Mouse (Mus musculus): ENCODE results near the gene Ranbp10. TPM values are rescaled to one million over a fixed set of nuclear protein-coding genes. Genes with fewer than 3 reads are reported as not detected.

The Ranbp10 gene
- total and polyA plus RNA-seq, 2 experiments from 2014 or later = 4.5 to 13.6 TPM

- no peak for DNase-seq
- WGBS = 94% methylated on average over 5 of the region's 5 CpGs
- Histone ChIP-seq H3K36me3 (ENCODE audit: insufficient read depth) (no peaks in the 10 kb centered on the region), H3K4me2 (ENCODE audit: low read depth) (no peak overlapping the region), H3K4me1 (ENCODE audit: insufficient read depth) (no peaks in the 10 kb centered on the region), H3K27ac (ENCODE audit: low read depth, low read length) (no peak overlapping the region), H3K27me3 (ENCODE audit: insufficient read depth, low read length) (no peaks in the 10 kb centered on the region), H3K4me3 (ENCODE audit: low read depth, low read length) (no peak overlapping the region), H3K9me3 (ENCODE audit: low read length) (no peaks in the 10 kb centered on the region), H3K9ac (no peak overlapping the region)
- ATAC-seq = no peak
- TF ChIP-seq CTCF (IDR thresholded peaks at IDR 0.05; ENCODE audit: low read depth) = no peak
These were observed 14.6 kb downstream of the Ranbp10 start for GRCm38 (mm10) chr8:105812511-105812910.

GRCm38 (mm10) chr8:105811543-105811942 lies 15.6 kb downstream of the Ranbp10 start:
- no peak for DNase-seq
- Histone ChIP-seq H3K27me3 (ENCODE audit: insufficient read depth, low read length) (no peaks in the 10 kb centered on the region), H3K4me3 (ENCODE audit: low read depth, low read length) (no peak overlapping the region), H3K36me3 (ENCODE audit: insufficient read depth) (no peaks in the 10 kb centered on the region), H3K9me3 (ENCODE audit: low read length) (no peaks in the 10 kb centered on the region), H3K9ac (no peak overlapping the region), H3K27ac (ENCODE audit: low read depth, low read length) (no peak overlapping the region), H3K4me1 (ENCODE audit: insufficient read depth) (no peaks in the 10 kb centered on the region), H3K4me2 (ENCODE audit: low read depth) (no peak overlapping the region)
- 75% methylated on average over 3 of the region's 3 CpGs for WGBS
- no peak for ATAC-seq
- TF ChIP-seq CTCF (IDR thresholded peaks at IDR 0.05; ENCODE audit: low read depth) = no peak

DNA sequence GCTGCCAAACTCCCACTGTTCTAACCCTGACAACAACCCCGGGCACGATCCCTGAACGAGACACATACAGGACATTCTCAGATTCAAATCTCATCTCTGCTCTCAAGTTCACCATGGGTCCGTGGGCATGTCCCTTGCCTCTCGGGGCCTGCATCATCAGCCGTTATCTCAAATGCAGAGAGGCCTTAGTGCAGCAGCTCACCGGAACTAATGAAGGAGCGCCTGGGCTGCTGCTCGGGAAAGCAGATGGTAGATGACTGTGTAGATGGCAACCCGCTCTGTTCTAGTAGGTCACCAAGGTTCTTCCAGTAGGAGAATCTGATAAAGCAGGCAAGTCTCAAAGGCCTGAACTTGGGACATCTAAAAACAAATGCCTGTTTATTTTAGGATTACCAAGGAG lies 16.1 kb downstream of the Ranbp10 start:
- Histone ChIP-seq H3K9ac (no peak overlapping the region), H3K4me2 (ENCODE audit: low read depth) (no peak overlapping the region), H3K27ac (ENCODE audit: low read depth, low read length) (no peak overlapping the region), H3K27me3 (ENCODE audit: insufficient read depth, low read length) (no peaks in the 10 kb centered on the region), H3K36me3 (ENCODE audit: insufficient read depth) (no peaks in the 10 kb centered on the region), H3K9me3 (ENCODE audit: low read length) (no peaks in the 10 kb centered on the region), H3K4me3 (ENCODE audit: low read depth, low read length) (no peak overlapping the region), H3K4me1 (ENCODE audit: insufficient read depth) (no peaks in the 10 kb centered on the region)
- WGBS = 91% methylated on average over 10 of the region's 10 CpGs
- no peak for DNase-seq
- no peak for ATAC-seq
- no peak for TF ChIP-seq CTCF (IDR thresholded peaks at IDR 0.05; ENCODE audit: low read depth)

GRCm38 (mm10) chr8:105810245-105810786 lies 16.8 kb downstream of the Ranbp10 start:
- Histone ChIP-seq H3K9ac (no peak overlapping the region), H3K36me3 (ENCODE audit: insufficient read depth) (no peaks in the 10 kb centered on the region), H3K9me3 (ENCODE audit: low read length) (no peaks in the 10 kb centered on the region), H3K27me3 (ENCODE audit: insufficient read depth, low read length) (no peaks in the 10 kb centered on the region), H3K27ac (ENCODE audit: low read depth, low read length) (no peak overlapping the region), H3K4me2 (ENCODE audit: low read depth) (no peak overlapping the region), H3K4me3 (ENCODE audit: low read depth, low read length) (no peak overlapping the region), H3K4me1 (ENCODE audit: insufficient read depth) (no peaks in the 10 kb centered on the region)
- 92% methylated on average over 6 of the region's 6 CpGs for WGBS
- no peak for ATAC-seq
- DNase-seq = no peak
- no peak for TF ChIP-seq CTCF (IDR thresholded peaks at IDR 0.05; ENCODE audit: low read depth)

DNA sequence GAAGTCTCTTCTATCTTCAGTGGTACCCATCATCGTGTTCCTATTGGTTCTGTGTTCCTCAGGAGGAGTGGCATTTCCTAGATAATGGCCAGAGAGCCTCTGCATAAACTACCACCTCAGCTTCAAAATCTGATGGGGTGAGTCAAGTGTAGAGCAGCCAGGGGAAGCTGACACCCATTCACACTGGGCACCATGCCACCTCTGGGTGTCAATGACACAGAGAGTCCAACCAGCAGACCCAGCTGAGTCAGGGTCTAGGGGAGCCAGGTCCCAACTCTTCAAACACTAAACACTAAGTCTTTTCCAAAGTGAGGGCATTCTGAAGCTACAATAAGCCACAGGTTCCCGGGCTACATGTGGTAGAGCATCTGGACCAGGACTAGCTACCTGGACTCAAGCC lies 18.7 kb downstream of the Ranbp10 start:
- Histone ChIP-seq H3K4me2 (ENCODE audit: low read depth) (no peak overlapping the region), H3K36me3 (ENCODE audit: insufficient read depth) (no peaks in the 10 kb centered on the region; the same call in 1 of the 2 replicates), H3K4me3 (ENCODE audit: low read depth, low read length) (no peak overlapping the region), H3K27ac (ENCODE audit: low read depth, low read length) (no peak overlapping the region), H3K9ac (no peak overlapping the region), H3K4me1 (ENCODE audit: insufficient read depth) (no peaks in the 10 kb centered on the region), H3K27me3 (ENCODE audit: insufficient read depth, low read length) (no peaks in the 10 kb centered on the region), H3K9me3 (ENCODE audit: low read length) (no peaks in the 10 kb centered on the region)
- 95% methylated on average over 2 of the region's 2 CpGs for WGBS
- DNase-seq (no peak), ATAC-seq (no peak)
- no peak for TF ChIP-seq CTCF (IDR thresholded peaks at IDR 0.05; ENCODE audit: low read depth)

DNA sequence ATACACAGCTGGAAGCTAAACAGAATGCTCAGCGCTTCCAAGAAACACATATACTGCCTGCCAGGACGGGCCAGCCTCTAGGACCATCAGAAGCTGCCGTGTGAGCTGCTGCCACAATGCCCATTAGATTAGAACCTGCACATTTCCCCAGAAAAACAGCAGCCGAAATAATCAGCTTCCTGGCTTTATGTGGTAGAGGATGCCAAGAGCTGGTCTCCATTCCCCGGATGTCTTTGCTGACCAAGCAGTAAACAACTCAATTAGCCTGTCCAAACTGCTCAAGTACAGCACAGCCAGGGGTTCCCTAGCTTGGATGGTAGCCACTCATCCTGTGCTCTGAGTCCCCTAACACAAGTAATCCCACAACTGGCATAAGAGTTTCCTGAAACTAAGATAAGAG lies 19.4 kb downstream of the Ranbp10 start:
- 78% methylated on average over 5 of the region's 5 CpGs for WGBS
- no peak overlapping the region for H3K4me2 ChIP-seq (ENCODE audit: low read depth)
- H3K27me3 ChIP-seq (ENCODE audit: insufficient read depth, low read length) = no peaks in the 10 kb centered on the region
- H3K4me1 ChIP-seq (ENCODE audit: insufficient read depth) = no peaks in the 10 kb centered on the region
- no peak for TF ChIP-seq CTCF (IDR thresholded peaks at IDR 0.05; ENCODE audit: low read depth)
- H3K27ac ChIP-seq (ENCODE audit: low read depth, low read length) = no peak overlapping the region
- no peak for ATAC-seq
- H3K4me3 ChIP-seq (ENCODE audit: low read depth, low read length) = no peak overlapping the region
- H3K9me3 ChIP-seq (ENCODE audit: low read length) = no peaks in the 10 kb centered on the region
- DNase-seq = no peak
- H3K9ac ChIP-seq = no peak overlapping the region
- H3K36me3 ChIP-seq (ENCODE audit: insufficient read depth) = no peaks in the 10 kb centered on the region; the same call in 1 of the 2 replicates

GRCm38 (mm10) chr8:105805964-105806363 lies 21.2 kb downstream of the Ranbp10 start:
- 97% methylated on average over 1 of the region's 1 CpGs for WGBS
- no peak overlapping the region for H3K4me3 ChIP-seq (ENCODE audit: low read depth, low read length)
- DNase-seq = no peak
- no peaks in the 10 kb centered on the region; the same call in 1 of the 2 replicates for H3K36me3 ChIP-seq (ENCODE audit: insufficient read depth)
- ATAC-seq = no peak
- H3K27me3 ChIP-seq (ENCODE audit: insufficient read depth, low read length) = no peaks in the 10 kb centered on the region
- no peaks in the 10 kb centered on the region for H3K4me1 ChIP-seq (ENCODE audit: insufficient read depth)
- TF ChIP-seq CTCF (IDR thresholded peaks at IDR 0.05; ENCODE audit: low read depth) = no peak
- H3K27ac ChIP-seq (ENCODE audit: low read depth, low read length) = no peak overlapping the region
- H3K9me3 ChIP-seq (ENCODE audit: low read length) = no peaks in the 10 kb centered on the region
- H3K9ac ChIP-seq = no peak overlapping the region
- H3K4me2 ChIP-seq (ENCODE audit: low read depth) = no peak overlapping the region
